Mouse (Mus musculus) regulatory T cell (primary cell): ENCODE results near the gene Bckdhb.
"Not testable (repeated sequence)": the region's sequence is repeated elsewhere in the genome, so short reads cannot be mapped to it uniquely, and the experiment has no call there.

Source experiments
- in situ Hi-C: fragments of 300-600 bp; cut with MboI, MseI; formaldehyde crosslinking; loops from one replicate; pipeline ENCODE4 v1.15.1; 2025; ENCODE audit warnings: high pct_unique_total_duplicates

The Bckdhb gene

GRCm38 (mm10) chr9:83962098-83963086, 37.4 kb downstream of the Bckdhb start:
- in situ Hi-C loops, result loop anchor here (10.0 kb wide), 1 partner anchor 1632 kb away; no protein-coding TSS in a partner anchor

GRCm38 (mm10) chr9:83963296-83963695, 38.4 kb downstream of the Bckdhb start:
- in situ Hi-C loops, result loop anchor here (10.0 kb wide), 1 partner anchor 1632 kb away; no protein-coding TSS in a partner anchor

- in situ Hi-C loops, result loop anchor here (10.0 kb wide), 1 partner anchor 1630 kb away; no protein-coding TSS in a partner anchor
Observed at GRCm38 (mm10) chr9:83964376-83964775, 39.4 kb downstream of the Bckdhb start.

DNA sequence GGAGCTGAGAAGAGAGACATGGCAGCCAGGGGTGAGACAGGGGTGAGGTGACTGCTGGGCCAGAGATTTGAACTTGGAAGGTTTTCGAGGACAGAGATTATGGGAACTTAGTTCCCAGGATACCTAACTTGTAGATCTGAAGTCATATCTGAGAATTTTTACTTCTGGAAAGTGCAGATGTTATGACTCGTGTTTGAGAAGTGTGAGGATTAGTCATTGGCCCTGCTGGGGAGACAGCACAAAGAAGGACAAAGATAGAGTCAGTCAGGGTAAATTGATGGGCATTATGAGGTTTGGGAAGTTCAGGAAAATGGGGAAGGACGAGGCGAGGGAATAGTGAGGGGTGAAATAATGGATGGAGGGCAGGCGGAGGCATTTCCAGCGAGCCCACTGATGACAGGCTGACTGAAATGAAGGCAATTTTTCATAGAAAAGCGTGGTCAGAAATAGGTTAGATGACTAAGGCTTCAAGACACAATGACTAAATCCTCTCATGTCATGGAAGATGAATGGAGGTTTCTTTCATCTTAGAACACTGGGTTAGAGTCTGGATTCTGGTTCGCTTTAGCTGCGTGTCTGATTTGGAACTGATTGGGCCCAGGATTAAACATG, 42.6 kb downstream of the Bckdhb start:
- in situ Hi-C loops, result loop anchor here (5.0 to 10.0 kb wide), 2 partner anchors 290 to 1627 kb away; no protein-coding TSS in a partner anchor

GRCm38 (mm10) chr9:83969326-83969725, 44.4 kb downstream of the Bckdhb start:
- in situ Hi-C loops, result loop anchor here (5.0 to 10.0 kb wide), 2 partner anchors 288 to 1625 kb away; no protein-coding TSS in a partner anchor

DNA sequence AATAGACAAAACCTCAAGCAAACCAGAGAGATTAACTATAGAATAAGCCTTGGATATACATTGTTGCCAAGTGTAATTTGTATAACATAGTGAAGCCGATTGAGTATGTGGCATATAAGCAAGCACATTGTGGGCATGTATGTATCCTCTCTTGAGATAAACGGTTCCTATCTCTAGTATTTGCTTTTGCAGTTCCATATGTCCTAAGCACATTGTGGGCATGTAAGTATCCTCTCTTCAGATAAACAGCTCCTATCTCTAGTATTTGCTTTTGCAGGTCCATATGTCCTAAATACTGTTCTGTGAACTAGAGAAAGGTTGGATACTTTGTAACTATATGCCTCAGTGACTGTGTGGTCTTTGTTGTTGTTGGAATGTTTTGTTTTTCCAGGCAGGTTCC, 48.5 kb downstream of the Bckdhb start:
- in situ Hi-C loops, result no loop called here

GRCm38 (mm10) chr9:83975811-83976210, 50.9 kb downstream of the Bckdhb start:
- in situ Hi-C loops, result no loop called here

DNA sequence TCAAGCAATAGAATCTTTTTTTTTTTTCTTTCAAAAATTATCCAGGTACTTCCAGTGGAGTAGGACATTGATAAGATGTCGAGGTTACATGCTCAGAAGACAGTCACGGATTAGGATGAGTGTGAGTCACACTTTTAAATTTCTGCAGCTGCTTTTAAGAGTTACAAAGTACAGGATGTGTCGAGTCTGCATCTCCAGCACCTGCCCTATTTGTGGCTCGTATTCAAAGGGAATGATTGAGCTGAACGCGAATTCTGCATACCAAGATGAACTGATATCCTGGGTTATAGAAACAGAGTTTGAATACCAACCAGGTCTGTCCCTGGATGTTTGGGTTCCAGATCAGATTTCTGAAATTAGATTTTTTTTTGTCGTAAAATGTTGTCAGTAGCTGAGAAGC, 56.3 kb downstream of the Bckdhb start:
- in situ Hi-C loops, result no loop called here

DNA sequence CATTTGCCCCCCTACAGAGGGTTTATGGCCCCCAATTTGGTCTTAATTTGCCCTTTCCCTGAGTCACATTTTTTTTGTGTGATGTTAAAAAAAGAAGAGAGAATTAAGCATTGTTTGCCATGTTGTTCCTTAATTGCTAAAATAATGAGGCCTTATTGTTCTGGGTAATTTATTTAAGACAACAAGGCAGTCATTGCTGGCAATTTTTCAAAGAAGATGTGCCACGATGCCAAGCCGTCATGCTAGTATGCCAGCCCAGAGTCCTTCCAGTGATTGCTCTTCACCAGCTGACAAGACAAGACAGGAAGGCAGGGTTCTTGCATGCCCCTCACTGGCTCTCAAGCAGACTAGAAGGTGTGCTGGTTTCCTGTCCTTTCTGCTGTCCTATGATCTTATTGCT, 84.0 kb downstream of the Bckdhb start:
- in situ Hi-C loops, result no loop called here

DNA sequence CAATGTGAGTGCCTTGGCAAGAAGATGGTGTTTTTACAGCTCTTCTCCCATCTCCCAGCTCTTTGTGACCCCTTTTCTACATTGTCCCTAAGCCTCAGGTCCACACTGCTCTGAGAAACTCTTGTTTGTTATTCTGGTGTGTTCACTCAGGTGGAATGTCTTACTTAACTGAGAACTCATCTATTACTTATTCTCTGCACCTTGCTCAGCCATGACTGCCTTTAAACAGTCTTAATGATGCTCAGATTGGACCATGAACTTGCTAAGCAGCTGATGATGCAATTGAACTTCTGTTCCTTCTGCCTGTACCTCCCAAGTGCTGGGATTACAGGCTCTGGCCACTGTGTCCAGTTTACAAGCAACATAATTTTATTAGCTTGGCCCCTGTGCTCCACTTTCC, 86.2 kb downstream of the Bckdhb start:
- in situ Hi-C loops, result no loop called here

- in situ Hi-C loops, result not testable (repeated sequence)
Observed at GRCm38 (mm10) chr9:84018141-84018540, 93.2 kb downstream of the Bckdhb start.

DNA sequence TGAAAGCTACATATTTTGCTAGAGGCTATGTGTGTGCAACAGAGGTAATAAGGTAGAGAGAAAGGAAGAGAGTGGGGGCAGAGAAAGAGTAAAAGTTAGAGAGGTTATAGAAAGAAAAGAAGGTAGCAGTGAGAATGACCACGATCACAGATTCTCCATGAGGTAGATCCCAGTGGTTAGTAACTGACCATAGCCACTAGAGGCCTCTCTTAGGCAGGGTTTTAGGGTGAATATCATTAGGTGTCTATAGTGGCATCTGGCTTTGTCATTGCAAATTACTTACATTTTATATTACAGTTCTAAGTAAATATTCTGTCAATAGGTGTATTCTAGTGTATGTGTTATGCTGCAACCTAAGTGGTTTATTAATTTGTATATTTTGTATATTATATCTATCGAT, 94.7 kb downstream of the Bckdhb start:
- in situ Hi-C loops, result no loop called here

DNA sequence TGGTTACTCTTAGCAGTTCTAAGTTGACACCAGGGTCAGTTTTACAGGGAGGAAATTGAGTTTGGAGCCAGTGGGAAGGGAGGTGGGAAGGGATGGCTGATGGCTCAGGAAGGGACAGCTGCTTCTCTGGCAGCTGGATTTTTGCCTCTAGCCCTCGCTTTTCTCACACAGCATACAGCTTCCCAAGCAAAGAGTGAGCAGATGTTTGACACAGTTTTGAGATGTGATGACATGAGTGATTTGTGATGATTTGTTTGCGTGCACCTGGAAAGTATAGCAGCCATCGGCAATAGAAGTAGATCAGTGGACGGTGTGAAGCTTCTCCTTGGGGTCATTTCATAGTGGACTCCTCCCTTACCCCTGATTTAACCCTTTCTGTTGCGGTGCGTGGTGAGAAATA, 96.2 kb downstream of the Bckdhb start:
- in situ Hi-C loops, result no loop called here

- in situ Hi-C loops, result no loop called here
Observed at GRCm38 (mm10) chr9:84028120-84028519, 103.2 kb downstream of the Bckdhb start.

DNA sequence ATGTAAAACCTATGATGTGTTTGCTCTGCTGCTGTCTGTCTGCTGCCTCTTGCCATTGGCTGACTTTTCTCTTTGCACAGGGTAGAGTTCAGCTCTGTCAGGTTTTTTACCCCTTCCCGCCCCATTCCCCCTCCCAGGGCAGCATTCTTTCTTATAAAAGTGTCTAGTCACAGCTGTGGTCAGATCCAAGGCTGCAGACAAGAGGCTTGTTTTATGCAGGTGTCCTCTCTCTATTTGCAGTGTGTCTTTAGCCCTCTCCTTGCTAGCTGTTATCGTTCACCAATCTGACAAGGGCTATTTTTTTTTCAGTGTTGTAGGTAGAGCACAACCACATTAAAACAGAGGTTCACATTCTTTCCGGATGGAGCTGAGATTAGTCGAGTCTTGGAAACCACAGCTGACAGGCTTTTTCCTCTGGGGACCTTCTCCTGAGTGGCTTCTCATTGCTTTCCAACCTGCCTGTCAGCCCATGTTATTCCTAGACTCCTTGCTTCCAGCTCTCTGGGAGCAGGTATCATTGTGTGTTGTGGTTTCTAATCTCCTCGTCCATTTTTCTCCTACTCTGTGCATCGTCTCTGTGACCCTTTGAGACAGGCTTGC, 105.8 kb downstream of the Bckdhb start:
- in situ Hi-C loops, result no loop called here

GRCm38 (mm10) chr9:84031406-84031805, 106.5 kb downstream of the Bckdhb start:
- in situ Hi-C loops, result no loop called here

GRCm38 (mm10) chr9:84032669-84033341, 107.9 kb downstream of the Bckdhb start:
- in situ Hi-C loops, result no loop called here

- in situ Hi-C loops, result no loop called here
Observed at GRCm38 (mm10) chr9:84036046-84036445, 111.1 kb downstream of the Bckdhb start.

DNA sequence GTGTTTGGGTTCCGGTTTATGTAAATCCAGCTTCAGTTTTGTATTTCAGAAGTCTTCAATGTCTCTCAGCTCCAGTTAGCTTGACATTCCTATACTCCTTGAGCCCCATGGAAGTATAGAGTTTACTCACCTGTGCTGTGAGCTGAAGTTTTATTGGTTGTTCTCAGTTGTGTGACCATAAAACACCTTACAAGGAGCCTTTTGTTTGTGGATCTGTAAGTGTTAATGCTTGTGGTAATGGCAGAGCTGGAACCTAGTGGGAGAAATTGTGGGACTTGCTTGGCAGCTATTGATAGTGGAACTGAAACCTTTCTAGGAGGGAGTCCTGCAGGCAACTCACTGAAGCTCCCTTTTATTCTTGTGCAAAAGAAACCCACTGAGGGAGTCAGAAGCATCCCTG, 112.3 kb downstream of the Bckdhb start:
- in situ Hi-C loops, result no loop called here

GRCm38 (mm10) chr9:84038946-84039345, 114.0 kb downstream of the Bckdhb start:
- in situ Hi-C loops, result no loop called here

DNA sequence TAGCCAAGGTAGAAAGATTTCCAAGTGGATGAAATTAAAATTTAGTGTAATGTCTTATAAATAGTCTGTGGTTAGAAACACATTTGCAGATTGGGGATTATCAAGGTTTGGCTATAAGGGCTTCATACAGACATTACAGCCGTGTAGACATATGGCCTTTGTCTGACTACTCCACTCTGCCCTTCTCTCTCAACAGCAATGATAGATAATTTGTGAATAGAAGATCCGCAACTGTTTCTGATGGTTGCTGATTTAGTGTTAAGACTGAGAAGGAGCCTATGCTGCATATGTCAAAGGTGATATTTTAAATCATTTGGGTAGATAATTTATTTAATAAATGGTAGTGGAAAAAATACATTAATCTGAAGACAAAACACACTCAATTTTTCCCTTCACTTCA, 115.4 kb downstream of the Bckdhb start:
- in situ Hi-C loops, result no loop called here
